Mouse (Mus musculus) E14TG2a.4 (cell line): ENCODE data around the gene Gpd1.
A peak's percentile ranks its signal among the peaks of the same experiment; 100 is the strongest.

Experiments used
- CTCF ChIP-seq: conservative IDR thresholded peaks from 2 replicates; pipeline ENCODE4 v1.5.1; 2014; ENCODE audit warnings: low read length
- NANOG ChIP-seq: IDR thresholded peaks from 2 replicates; pipeline ENCODE4 v1.6.1; 2014; ENCODE audit warnings: borderline replicate concordance, low read length, mixed read lengths
- POU5F1 ChIP-seq: IDR thresholded peaks from 2 replicates; pipeline ENCODE4 v1.6.1; 2014; ENCODE audit warnings: low read length, borderline replicate concordance

DNA sequence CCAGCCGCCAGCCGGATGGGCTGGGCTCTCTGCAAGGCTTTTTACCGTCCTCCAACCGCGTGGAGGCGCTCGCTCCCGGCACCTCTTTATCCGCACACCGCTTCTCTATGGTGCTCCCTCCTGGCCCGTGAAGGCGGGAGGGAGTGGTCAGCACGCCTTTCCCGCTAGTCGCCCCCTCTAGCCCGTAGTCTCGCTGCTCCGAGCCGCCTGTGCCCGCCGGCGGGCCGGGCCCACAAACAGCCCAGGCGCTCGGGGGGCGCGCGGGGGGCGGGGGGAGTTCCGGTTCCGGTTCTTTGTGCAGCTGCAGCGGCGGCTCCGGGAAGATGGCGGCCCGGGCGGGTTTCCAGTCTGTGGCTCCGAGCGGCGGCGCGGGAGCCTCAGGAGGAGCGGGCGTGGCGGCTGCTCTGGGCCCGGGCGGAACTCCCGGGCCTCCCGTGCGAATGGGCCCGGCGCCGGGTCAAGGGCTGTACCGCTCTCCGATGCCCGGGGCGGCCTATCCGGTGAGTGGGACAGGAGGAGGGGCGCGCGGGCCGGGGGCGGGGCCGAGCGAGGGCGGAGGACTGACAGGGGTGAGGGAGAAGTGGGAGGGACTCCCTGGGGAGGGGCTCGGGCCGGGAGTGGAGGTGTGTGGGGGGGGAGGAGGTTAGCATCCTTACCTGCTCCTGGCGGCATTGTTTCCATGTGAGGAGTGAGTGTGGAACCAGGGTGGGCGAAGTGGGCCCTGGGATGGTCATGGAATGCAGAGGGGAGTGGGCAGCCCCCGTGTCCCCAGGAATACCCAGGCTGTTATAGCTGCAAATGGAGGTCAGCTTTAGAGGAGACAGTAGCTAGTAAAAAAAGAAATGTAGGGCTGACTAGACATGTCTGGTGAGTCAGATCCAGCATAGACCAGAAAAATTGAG is 15.1 kb upstream of the Gpd1 start, which contains the start of gene Smarcd1:
- peak; percentile 61 for TF ChIP-seq CTCF
- TF ChIP-seq POU5F1: no peak
- TF ChIP-seq NANOG: no peak
